Mouse (Mus musculus) myocyte (in vitro differentiated cells): Measurements from ENCODE around the gene Il9r. TPM values are rescaled to one million over a fixed set of nuclear protein-coding genes. Genes with fewer than 3 reads are reported as not detected.

Experiments used
- H3K27me3 ChIP-seq: one replicate; pipeline ENCODE4 v1.6.1; 2011; ENCODE audit not compliant: control insufficient read depth, insufficient read depth, insufficient read length
- H3K36me3 ChIP-seq: one replicate; pipeline ENCODE4 v1.6.1; 2011; ENCODE audit not compliant: control insufficient read depth, insufficient read depth
- H3K4me2 ChIP-seq: one replicate; pipeline ENCODE4 v1.6.1; 2011; ENCODE audit warnings: low read depth, control low read depth
- H3K4me3 ChIP-seq: one replicate; pipeline ENCODE4 v1.5.1; 2011; ENCODE audit warnings: mild to moderate bottlenecking, control low read depth, moderate library complexity
- H3K79me2 ChIP-seq: one replicate; pipeline ENCODE4 v1.6.1; 2011; ENCODE audit not compliant: control insufficient read depth, insufficient read depth
- H3ac ChIP-seq: one replicate; pipeline ENCODE4 v1.6.1; 2011; ENCODE audit not compliant: control insufficient read depth, insufficient read length
- CEBPB ChIP-seq: IDR thresholded peaks from 2 replicates; pipeline ENCODE4 v1.6.1; 2011; ENCODE audit warnings: mild to moderate bottlenecking, moderate library complexity; ENCODE audit not compliant: poor library complexity, insufficient read depth, severe bottlenecking
- E2F4 ChIP-seq: IDR thresholded peaks from one replicate; pipeline ENCODE4 v1.6.1; 2011; ENCODE audit warnings: mild to moderate bottlenecking, control low read depth, moderate library complexity; ENCODE audit not compliant: insufficient read depth
- MAX ChIP-seq: IDR thresholded peaks from one replicate; pipeline ENCODE4 v1.6.1; 2011; ENCODE audit warnings: low read depth, mild to moderate bottlenecking, control low read depth
- MYOD1 ChIP-seq, 3 experiments: IDR thresholded peaks; one replicate each; pipeline ENCODE4 v1.6.1; 2011; ENCODE audit warnings: control low read depth in 2 of 3, low read depth in 2 of 3, mild to moderate bottlenecking in 2 of 3, moderate library complexity in 1 of 3; ENCODE audit not compliant: insufficient read length in 2 of 3, control insufficient read depth in 1 of 3
- MYOG ChIP-seq, 3 experiments: IDR thresholded peaks; one replicate each; pipeline ENCODE4 v1.6.1; 2011; ENCODE audit warnings: control low read depth in 2 of 3, low read depth in 2 of 3, mild to moderate bottlenecking in 2 of 3; ENCODE audit not compliant: insufficient read length in 2 of 3, control insufficient read depth in 1 of 3, insufficient read depth in 1 of 3
- POLR2A ChIP-seq: IDR thresholded peaks from one replicate; pipeline ENCODE4 v1.6.1; 2011; ENCODE audit warnings: low read depth, mild to moderate bottlenecking, control low read depth, moderate library complexity; ENCODE audit not compliant: insufficient read length
- POLR2AphosphoS2 ChIP-seq: IDR thresholded peaks from one replicate; pipeline ENCODE4 v1.6.1; 2011; ENCODE audit warnings: low read depth, control low read depth; ENCODE audit not compliant: insufficient read length
- REST ChIP-seq: IDR thresholded peaks from one replicate; pipeline ENCODE4 v1.6.1; 2011; ENCODE audit warnings: mild to moderate bottlenecking, control low read depth, moderate library complexity; ENCODE audit not compliant: insufficient read depth, insufficient read length
- SRF ChIP-seq: IDR thresholded peaks from one replicate; pipeline ENCODE4 v1.6.1; 2011; ENCODE audit warnings: low read depth; ENCODE audit not compliant: control insufficient read depth, insufficient read length
- TCF12 ChIP-seq: IDR thresholded peaks from one replicate; pipeline ENCODE4 v1.6.1; 2011; ENCODE audit warnings: mild to moderate bottlenecking, control low read depth; ENCODE audit not compliant: poor library complexity, insufficient read depth, severe bottlenecking
- TCF3 ChIP-seq: IDR thresholded peaks from one replicate; pipeline ENCODE4 v1.6.1; 2011; ENCODE audit warnings: low read depth, control low read depth; ENCODE audit not compliant: insufficient read length
- USF1 ChIP-seq: IDR thresholded peaks from one replicate; pipeline ENCODE4 v1.6.1; 2011; ENCODE audit warnings: low read depth, mild to moderate bottlenecking, control low read depth, moderate library complexity
- polyA plus RNA-seq: library from polyadenylated mRNA; unstranded; fragments of >200 nt; fragmentation: generic; extraction: Trizol; gene quantifications from one replicate; pipeline ENCODE4 v1.2.1, GENCODE M21; 2012; ENCODE audit warnings: missing spikeins

Gene Il9r
- polyA plus RNA-seq, 1 experiment: 0.01 TPM

GRCm38 (mm10) chr11:32186031-32186430 lies 14.0 kb downstream of the Il9r start:
- TF ChIP-seq POLR2A: no peak
- no peak for TF ChIP-seq USF1
- no peak for TF ChIP-seq CEBPB
- no peak for TF ChIP-seq REST
- TF ChIP-seq MAX: no peak
- TF ChIP-seq MYOG (IDR thresholded peaks at IDR 0.05; ENCODE audit: control insufficient read depth in 1 of 3, insufficient read depth in 1 of 3, insufficient read length in 2 of 3, low read depth in 2 of 3): no peak
- TF ChIP-seq MYOD1 (IDR thresholded peaks at IDR 0.05; ENCODE audit: control insufficient read depth in 1 of 3, insufficient read length in 2 of 3, low read depth in 2 of 3): no peak
- TF ChIP-seq SRF: no peak
- TF ChIP-seq TCF3: no peak
- no peak for TF ChIP-seq E2F4
- TF ChIP-seq TCF12: no peak
- no peak for TF ChIP-seq POLR2AphosphoS2
- Histone ChIP-seq H3K36me3 (no peaks in the 10 kb centered on the region), H3K4me2 (no peak overlapping the region), H3K27me3 (peaks cover 32% of the 10 kb centered on the region), H3ac (no peak overlapping the region), H3K4me3 (no peak overlapping the region), H3K79me2 (no peaks in the 10 kb centered on the region)

GRCm38 (mm10) chr11:32184469-32184868 lies 15.6 kb downstream of the Il9r start:
- no peak overlapping the region for H3K4me3 ChIP-seq
- no peaks in the 10 kb centered on the region for H3K36me3 ChIP-seq
- no peak for TF ChIP-seq USF1
- no peak for TF ChIP-seq CEBPB
- TF ChIP-seq TCF12: no peak
- no peak for TF ChIP-seq SRF
- no peak overlapping the region for H3ac ChIP-seq
- no peak overlapping the region for H3K4me2 ChIP-seq
- H3K79me2 ChIP-seq: no peaks in the 10 kb centered on the region
- H3K27me3 ChIP-seq: peaks cover 24% of the 10 kb centered on the region

- TF ChIP-seq TCF12: no peak
- TF ChIP-seq MAX: no peak
- no peak for TF ChIP-seq CEBPB
- no peak for TF ChIP-seq POLR2A
- TF ChIP-seq E2F4: no peak
- TF ChIP-seq REST: no peak
- TF ChIP-seq SRF: no peak
- no peak for TF ChIP-seq MYOG (IDR thresholded peaks at IDR 0.05; ENCODE audit: control insufficient read depth in 1 of 3, insufficient read depth in 1 of 3, insufficient read length in 2 of 3, low read depth in 2 of 3)
- TF ChIP-seq POLR2AphosphoS2: no peak
- no peak for TF ChIP-seq USF1
- no peak for TF ChIP-seq MYOD1 (IDR thresholded peaks at IDR 0.05; ENCODE audit: control insufficient read depth in 1 of 3, insufficient read length in 2 of 3, low read depth in 2 of 3)
Observed at GRCm38 (mm10) chr11:32181973-32182868, 17.9 kb downstream of the Il9r start.

GRCm38 (mm10) chr11:32181246-32181645 lies 18.8 kb downstream of the Il9r start:
- no peaks in the 10 kb centered on the region for H3K36me3 ChIP-seq
- H3K4me3 ChIP-seq: no peak overlapping the region
- no peak overlapping the region for H3K4me2 ChIP-seq
- H3ac ChIP-seq: no peak overlapping the region
- peaks cover 36% of the 10 kb centered on the region for H3K27me3 ChIP-seq
- H3K79me2 ChIP-seq: no peaks in the 10 kb centered on the region
- no peak for TF ChIP-seq REST
- no peak for TF ChIP-seq USF1
- no peak for TF ChIP-seq MAX
- TF ChIP-seq TCF12: no peak
- TF ChIP-seq CEBPB: no peak
- no peak for TF ChIP-seq SRF
- TF ChIP-seq POLR2AphosphoS2: no peak
- TF ChIP-seq TCF3: no peak
- no peak for TF ChIP-seq E2F4
- TF ChIP-seq MYOD1 (IDR thresholded peaks at IDR 0.05; ENCODE audit: control insufficient read depth in 1 of 3, insufficient read length in 2 of 3, low read depth in 2 of 3): no peak
- no peak for TF ChIP-seq MYOG (IDR thresholded peaks at IDR 0.05; ENCODE audit: control insufficient read depth in 1 of 3, insufficient read depth in 1 of 3, insufficient read length in 2 of 3, low read depth in 2 of 3)
- no peak for TF ChIP-seq POLR2A

More at GRCm38 (mm10) chr11:32181973-32182868, 17.9 kb downstream of the Il9r start:
- Histone ChIP-seq H3K36me3 (no peaks in the 10 kb centered on the region), H3K79me2 (no peaks in the 10 kb centered on the region), H3K4me2 (no peak overlapping the region), H3K27me3 (peaks cover 26% of the 10 kb centered on the region), H3ac (no peak overlapping the region), H3K4me3 (no peak overlapping the region)

GRCm38 (mm10) chr11:32178506-32178905 lies 21.6 kb downstream of the Il9r start:
- no peaks in the 10 kb centered on the region for H3K36me3 ChIP-seq
- H3K27me3 ChIP-seq: peaks cover 20% of the 10 kb centered on the region
- no peaks in the 10 kb centered on the region for H3K79me2 ChIP-seq
- no peak overlapping the region for H3ac ChIP-seq
- TF ChIP-seq CEBPB (no peak), MAX (no peak), E2F4 (no peak), MYOD1 (IDR thresholded peaks at IDR 0.05; ENCODE audit: control insufficient read depth in 1 of 3, insufficient read length in 2 of 3, low read depth in 2 of 3) (no peak), REST (no peak), SRF (no peak), POLR2A (no peak), MYOG (IDR thresholded peaks at IDR 0.05; ENCODE audit: control insufficient read depth in 1 of 3, insufficient read depth in 1 of 3, insufficient read length in 2 of 3, low read depth in 2 of 3) (no peak), USF1 (no peak), POLR2AphosphoS2 (no peak), TCF3 (no peak), TCF12 (no peak)
- H3K4me3 ChIP-seq: no peak overlapping the region
- no peak overlapping the region for H3K4me2 ChIP-seq
